Comparison of ENCODE assay signal across 26 mouse cellular contexts in genomic region chr13:78032821-78033220, GRCm38 (mm10). TPM values are rescaled to one million over a fixed set of nuclear protein-coding genes. Genes with fewer than 3 reads are reported as not detected.
"Had no signal": no experiment of that assay in that cellular context is flagged by ENCODE, and none has a peak within 500 bp of the region (broad histone marks: within the 10 kb centered on the region; RNA-seq: fewer than 3 reads in every experiment).

No protein-coding gene starts in this region.

- H3K36me3 ChIP-seq: limb, embryonic 10.5 days; limb, embryonic 12.5 days; limb, embryonic 13.5 days; limb, embryonic 15.5 days; liver, embryonic 12.5 days; liver, embryonic 13.5 days; liver, embryonic 15.5 days; lung, embryonic 15.5 days; midbrain, embryonic 10.5 days; midbrain, embryonic 12.5 days; midbrain, embryonic 13.5 days; midbrain, embryonic 15.5 days had no signal

- H3K27me3 ChIP-seq: limb, embryonic 12.5 days; limb, embryonic 13.5 days; limb, embryonic 15.5 days; liver, embryonic 12.5 days; liver, embryonic 13.5 days; liver, embryonic 15.5 days; lung, embryonic 15.5 days; megakaryocyte, embryonic 14.5 days; midbrain, embryonic 12.5 days; midbrain, embryonic 13.5 days; midbrain, embryonic 15.5 days had no signal

- DNase-seq: left cerebral cortex, postnatal 4 days; liver; liver, embryonic 13.5 days; liver, postnatal 0 days; lung, adult 18-20 months; lung, adult 2 months; lung, embryonic 14.5 days; lung, postnatal 10 days; lung, postnatal 14 days; lung, postnatal 36 days; lung, postnatal 4 days; midbrain, embryonic 14.5 days had no signal

- H3K4me3 ChIP-seq: limb, embryonic 10.5 days; limb, embryonic 12.5 days; limb, embryonic 13.5 days; limb, embryonic 15.5 days; liver, embryonic 12.5 days; liver, embryonic 13.5 days; liver, embryonic 15.5 days; lung, embryonic 15.5 days; megakaryocyte, embryonic 14.5 days; midbrain, embryonic 10.5 days; midbrain, embryonic 12.5 days; midbrain, embryonic 13.5 days; midbrain, embryonic 15.5 days; myocyte had no signal

RNA-seq across cellular contexts. Expression of gene Pou5f2, which starts 8.1 kb away (rescaled TPM):
- polyA plus RNA-seq: macrophage had no signal
